Mouse (Mus musculus): ENCODE measurements at regions not wholly inside any gene's neighbourhood (a gene's known extent, or its start where the extent isn't known, plus 50 kb on each side); places are given as distances from the start of the nearest gene placed in this dataset.
"Not testable (repeated sequence)": the region's sequence is repeated elsewhere in the genome, so short reads cannot be mapped to it uniquely, and the experiment has no call there.

DNA sequence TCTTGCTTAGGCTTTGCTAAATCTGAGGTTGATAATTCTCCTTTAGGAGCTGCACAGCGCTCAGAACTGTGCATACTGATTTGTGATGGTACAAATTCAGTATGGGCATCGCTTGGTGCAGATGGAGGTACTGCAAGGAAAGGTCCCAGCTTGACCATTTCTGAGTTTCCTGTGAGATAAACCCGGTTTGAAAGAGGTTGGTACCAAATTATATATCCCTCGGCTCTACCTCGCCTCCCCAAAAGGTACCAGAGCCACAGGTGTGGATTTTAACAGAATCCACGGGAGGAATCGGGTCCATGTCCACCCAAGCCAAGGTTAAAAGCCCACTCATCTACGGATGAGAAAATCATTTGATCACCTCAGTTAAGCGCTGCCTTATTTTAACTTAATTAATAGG lies 172.5 kb upstream of the Zfp808 start:
- not testable (repeated sequence) for DNase-seq (ENCODE audit: low spot score in 2 of 2)

DNA sequence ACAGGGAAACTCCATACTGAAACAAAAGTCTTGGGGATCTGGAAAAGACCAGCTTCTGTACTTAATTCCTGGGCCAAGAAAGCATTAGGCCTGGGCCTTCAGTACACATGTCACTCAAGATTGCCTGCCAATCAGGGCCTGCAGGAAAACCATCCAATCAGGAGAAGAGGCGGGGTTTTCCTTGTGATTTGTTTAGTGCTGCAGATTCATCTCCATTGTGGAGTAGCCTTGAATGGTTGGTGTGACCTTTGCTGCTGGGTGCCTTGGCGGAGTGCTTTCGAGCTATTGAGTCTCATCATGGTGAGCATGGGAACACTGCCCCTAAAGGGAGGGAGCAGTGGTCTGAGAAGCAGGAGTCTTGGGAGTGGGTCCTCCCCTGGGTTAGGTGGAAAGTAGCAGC lies 150.8 kb upstream of the Zfp808 start:
- DNase-seq (ENCODE audit: low spot score in 2 of 2) = not testable (repeated sequence)

DNA sequence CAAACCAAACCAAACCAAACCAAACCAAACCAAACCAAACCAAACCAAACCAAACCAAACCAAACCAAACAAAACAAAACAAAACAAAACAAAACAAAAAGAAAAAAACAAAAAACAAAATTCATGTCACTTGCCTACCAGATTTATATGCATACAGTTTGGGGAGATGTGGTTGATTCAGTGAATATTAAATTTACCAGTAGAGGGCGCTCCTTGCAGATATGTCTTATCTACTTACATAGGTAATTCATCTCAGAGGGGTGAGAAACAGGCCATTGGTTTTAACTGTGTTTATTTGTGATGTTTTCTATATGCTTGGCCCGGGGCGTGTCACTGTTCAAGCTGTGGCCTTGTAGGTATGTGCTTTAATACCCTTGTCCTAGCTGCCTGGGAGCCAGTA lies 133.2 kb upstream of the Zfp808 start:
- DNase-seq (ENCODE audit: low spot score in 2 of 2) = not testable (repeated sequence)

DNA sequence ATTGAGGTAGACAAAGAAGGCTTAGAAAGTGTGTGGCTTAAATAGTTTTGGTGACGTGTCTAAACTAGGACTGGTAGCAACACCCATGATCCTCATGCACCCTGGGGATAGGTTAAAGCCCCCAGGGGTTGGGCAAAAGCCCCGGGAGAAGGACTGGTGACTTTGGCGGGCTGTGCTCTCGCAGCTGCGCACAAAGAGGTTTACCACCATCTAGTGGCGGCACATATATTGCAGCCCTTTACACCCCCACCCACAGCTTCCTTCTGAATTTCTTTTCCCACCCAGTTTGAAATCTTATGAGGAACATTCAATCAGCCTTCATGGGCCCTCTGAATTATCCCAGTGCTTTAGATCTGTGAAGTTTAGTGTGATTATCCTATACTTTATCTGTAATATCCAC lies 130.9 kb upstream of the Zfp808 start:
- not testable (repeated sequence) for DNase-seq (ENCODE audit: low spot score in 2 of 2)

DNA sequence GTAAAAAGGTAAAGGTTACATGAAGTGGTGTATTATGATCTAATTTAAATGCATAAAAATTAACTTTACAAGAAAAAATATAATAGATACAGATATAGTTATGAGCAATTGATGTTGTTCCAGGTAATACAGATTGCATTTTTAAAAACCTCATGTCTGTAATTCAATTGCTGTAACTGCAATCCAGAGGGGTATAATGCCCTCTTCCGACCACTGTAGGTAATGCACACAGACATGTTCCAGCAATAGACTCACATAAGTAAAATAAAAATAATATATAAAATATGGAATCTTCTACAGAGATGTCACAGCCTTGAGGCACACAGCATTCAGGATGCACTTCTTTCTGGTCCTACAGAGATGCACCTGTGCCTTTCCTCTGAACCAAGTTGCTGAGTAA lies 122.4 kb upstream of the Zfp808 start:
- not testable (repeated sequence) for DNase-seq (ENCODE audit: low spot score in 2 of 2)

DNA sequence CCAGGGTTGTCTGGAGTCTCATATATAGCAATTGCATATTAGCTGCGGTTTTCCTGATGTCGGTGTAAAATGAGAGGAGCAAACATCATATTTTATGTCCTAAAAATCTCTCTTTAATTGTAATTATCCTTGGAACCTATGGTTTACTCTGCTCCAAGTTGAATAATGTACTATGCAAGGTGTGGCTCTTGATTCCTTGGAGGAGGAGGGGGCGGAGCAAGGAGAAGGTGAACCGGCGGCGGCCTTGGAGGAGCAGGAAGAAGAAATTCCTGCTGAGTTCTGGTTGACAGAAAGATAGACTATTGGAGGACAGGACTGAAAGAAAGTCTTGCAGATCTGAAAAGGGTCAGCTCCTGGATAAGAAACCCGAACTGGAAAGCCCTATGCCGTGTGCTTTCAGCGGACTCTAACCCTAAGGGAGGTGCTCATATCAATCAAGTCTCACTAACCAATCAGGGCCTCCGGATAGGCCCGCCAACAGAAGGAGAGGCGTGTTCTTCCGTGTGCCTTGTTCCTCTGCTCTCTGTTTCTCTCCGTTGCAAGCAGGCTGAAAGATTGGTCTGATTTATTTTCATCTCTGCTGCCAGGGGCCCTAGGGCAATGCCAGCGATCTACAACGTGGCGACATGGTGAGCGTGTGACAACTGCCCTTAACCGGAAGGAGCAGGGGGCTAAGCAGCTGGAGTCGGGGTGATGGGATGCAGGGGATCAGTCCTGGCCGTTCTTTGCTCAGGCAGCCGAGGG lies 114.1 kb upstream of the Zfp808 start:
- peak; percentile 3 to 6 for DNase-seq (ENCODE audit: low spot score in 2 of 2)

DNA sequence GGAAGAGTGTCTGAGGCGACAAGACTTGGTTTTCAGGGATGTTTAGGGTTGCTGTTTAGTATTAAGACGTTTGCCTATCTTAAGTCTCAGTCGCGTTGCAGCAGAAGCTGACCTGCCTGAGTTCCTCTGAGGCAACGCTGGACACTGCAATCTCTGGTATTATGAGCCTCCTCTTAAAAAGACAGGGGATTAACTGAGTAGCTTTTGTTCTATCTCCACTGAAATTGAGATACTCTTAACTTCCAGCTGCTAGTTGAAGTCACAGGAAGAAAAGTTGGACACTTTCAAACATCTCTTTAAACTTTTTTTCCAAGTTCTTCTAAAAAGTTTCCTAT lies 113.6 kb upstream of the Zfp808 start:
- DNase-seq (ENCODE audit: low spot score in 2 of 2) = not testable (repeated sequence)

DNA sequence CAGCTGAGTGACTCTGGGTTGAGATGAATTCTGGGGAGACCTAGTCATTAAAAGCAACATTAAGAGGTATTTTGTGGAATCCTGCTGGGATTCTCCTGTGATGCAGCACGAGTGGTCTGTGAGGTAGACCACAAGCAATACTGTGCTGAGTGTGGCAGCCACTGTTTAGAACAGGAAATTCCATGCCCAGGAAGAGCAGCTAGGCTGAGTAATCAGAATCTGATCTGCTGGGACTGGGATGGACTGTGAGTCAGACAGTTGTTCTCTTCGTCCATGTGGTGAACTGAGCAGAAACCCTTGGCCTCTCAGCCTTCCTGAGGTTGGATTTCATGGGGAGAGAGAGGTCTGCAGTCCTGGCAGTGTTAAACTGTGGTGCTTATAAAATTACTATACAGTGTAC lies 92.0 kb upstream of the Zfp808 start:
- not testable (repeated sequence) for DNase-seq (ENCODE audit: low spot score in 2 of 2)

DNA sequence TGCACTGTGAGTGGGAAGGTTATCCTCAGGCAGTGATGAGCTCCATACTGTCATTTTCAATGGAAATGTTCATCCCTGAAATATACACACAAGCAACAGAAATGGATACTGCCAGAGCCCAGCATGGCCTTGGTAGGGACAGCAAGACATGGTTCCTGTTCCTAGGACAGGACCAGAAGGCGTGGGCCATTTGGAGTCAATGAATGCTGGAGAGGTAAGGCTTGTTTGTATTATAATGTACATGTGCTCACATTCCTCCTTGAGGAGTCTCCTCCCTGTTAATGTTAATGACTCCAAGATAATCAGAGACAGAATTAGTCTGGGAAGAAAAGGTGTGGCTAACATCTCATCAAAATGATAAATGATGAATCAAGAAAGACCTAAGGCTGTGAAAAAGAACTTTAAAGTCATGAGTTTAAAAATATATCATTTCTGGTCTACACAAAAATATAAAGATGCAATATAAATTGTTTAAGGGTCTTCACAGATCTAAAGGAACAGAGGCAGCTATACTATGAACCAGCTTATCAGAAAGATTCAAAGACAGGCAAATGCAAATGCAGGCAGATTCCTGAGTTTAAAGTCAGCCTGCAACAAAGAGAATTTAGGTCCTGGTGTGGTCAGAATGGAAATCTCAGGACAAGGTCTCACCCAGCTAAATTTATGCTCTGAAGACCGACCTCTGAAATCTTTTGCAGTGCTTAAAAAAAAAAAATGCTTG lies 51.6 kb upstream of the Zfp808 start:
- DNase-seq (ENCODE audit: low spot score in 2 of 2) = not testable (repeated sequence)

DNA sequence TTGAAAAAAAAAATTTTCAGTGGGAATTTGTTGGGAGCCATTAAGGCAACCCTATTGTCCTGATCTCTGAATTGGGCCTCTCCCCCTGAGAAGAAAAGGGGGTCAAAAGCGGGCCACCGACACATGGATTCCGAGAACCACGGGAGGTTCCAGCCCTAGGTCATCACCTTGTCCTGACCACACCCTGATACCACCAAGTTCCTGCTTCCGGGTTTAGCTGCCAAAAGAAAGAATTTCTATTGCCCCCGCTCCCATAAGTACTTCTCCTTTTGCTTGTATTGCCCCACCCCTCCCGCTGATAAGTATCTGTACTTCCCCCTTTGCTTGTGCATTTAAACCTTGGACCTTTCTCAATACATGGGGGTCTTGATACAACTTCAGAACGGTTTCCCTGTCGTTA lies 50.8 kb upstream of the Zfp808 start:
- not testable (repeated sequence) for DNase-seq (ENCODE audit: low spot score in 2 of 2)

Small RNA genes lying in the stretch of these regions (microRNA-seq; reads per million reads assigned to microRNA genes)
- 0 reads per million in 2 experiments for gene Gm25649
